Mouse (Mus musculus): Measurements from ENCODE around the gene Npc1l1.
A peak's percentile ranks its signal among the peaks of the same experiment; 100 is the strongest.

GRCm38 (mm10) chr11:6222187-6222586, 7.8 kb downstream of the Npc1l1 start:
- TF ChIP-seq CTCF (IDR thresholded peaks at IDR 0.05; ENCODE audit: low read depth): peak; percentile 12; the same call in 1 of the 2 replicates
- no peak for TF ChIP-seq EP300 (IDR thresholded peaks at IDR 0.05; ENCODE audit: low read depth)
